Mouse (Mus musculus) spleen, postnatal 14 days (tissue): ENCODE measurements around the gene 2010300C02Rik.
"Not testable (repeated sequence)": the region's sequence is repeated elsewhere in the genome, so short reads cannot be mapped to it uniquely, and the experiment has no call there.

ENCODE experiments used
- DNase-seq, 2 experiments: peaks; one replicate each; pipeline ENCODE4 v3.0.0; 2021 to 2022; ENCODE audit warnings: low spot score in 2 of 2

The 2010300C02Rik gene

DNA sequence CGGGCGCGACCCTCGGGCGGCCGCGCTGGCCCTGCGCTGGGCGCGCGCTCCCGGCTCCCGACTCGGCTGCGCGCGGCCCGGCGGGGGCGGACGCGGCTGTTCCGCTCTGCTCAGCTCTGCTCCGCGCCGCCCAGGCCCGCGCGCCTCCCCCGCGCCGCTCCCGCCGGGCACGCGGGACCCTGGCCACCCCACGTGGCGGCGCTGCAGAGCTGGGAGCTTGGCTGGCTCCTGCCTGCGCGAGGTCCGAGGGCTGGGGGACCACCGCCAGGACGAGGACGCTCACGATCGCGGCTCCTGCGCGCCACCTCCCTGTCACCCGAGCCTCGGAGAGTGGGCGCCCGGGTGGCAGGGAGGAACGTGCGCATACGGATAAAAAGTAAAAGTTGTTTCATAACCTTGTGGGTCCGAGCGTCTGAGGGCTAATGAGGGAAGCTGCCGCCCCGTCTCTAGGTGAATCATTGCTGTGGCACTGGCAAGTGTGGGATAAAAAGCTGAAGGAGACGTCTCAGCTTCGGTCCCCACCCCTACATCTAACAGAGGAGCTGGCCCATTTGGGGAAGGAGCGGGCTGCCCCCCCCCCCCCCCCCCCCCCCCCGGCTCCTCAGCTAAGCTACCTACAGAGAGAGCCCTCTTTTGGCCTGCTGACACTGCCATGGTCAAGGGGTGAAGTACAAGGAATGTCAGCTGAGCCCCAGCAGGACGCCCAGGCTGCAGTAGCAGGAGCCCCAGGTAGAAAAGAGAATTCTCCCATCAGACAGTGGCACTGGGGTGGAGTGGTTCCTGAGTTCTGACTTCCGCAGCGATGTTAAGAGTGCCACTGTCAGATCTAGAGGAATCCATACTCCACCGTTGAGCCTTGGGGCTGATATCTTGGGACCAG is at the start of gene 2010300C02Rik:
TSS of gene 2010300C02Rik (minus strand) at position 325 of the 880 bp plus-strand sequence.
- DNase-seq = peak in 1 of 2 experiments; percentile 30

DNA sequence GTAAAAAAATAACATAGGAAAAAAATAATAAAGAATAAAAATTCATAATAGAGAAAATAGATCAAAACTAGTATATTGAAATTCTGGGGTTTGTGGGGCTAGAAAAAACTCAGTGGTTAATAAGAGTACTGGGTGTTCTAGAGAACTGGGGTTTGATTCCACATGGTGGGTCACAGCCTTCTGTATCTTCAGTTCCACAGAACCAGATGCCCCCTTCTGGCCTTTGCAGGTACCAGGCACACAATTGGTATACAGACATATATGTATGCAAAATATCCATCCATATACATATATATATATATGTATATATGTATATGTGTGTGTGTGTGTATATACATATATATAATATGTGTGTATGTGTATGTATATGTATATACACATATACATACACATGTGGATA is 39.5 kb upstream of the 2010300C02Rik start:
- DNase-seq = no peak

DNA sequence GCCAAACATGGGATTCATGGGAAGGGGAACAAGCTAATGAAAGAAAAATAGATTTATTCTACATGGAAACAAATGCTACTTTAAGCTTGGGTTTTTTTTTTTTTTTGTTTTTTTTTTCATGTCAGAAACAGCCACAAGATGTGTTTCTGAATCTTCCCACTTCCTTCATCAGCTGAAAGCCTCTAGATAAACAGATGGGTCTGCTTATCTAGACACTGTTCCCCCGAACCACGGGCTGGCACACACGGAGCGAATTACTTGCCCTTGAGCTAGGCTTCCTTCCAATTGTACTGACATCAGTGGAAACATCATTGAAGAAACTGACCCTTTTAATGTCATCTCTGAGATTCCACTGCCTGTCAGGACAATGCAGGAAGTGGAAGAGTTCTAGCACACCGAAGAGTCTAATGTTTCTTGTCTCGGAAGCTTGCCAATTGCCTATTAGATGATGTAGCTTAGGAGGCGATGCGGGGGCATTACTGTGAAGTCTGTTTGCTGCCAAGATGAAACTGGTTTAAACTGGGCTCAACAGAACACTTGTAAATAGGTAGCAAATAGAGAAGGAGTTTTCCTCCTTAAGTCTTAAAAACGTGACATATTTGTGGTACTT is 24.9 kb upstream of the 2010300C02Rik start:
- DNase-seq = no peak

DNA sequence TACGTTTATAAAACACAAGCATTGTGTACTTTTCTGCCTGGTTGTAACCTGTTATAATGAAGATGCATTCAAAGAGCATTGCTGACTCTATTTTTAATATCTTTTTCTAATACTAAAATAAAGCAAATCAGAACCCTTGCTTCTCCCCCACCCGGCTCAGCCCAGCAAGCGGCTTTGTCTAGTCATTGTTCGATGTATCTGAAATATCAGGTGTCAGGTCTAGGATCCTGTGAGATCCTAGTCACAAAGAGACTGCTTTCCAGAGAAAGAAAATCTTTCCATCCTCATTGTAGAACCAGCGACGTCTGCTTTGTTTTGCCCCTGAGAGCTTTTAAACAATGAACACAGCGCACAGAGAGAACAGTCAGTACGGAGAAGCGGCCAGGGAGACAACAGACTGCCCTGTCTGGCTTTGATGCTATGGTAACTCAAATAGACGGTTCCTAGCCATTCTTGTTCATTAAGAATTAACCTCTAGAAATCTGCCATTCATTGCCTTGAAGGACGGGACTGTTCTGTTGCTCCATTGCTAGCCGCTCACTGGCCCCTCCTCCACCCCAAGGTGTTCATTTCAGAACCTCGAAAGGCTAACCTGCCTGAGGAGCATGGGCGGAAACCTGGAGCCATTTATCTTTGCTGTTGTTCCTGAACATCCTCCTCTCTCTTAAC is 22.9 kb upstream of the 2010300C02Rik start:
- no peak for DNase-seq

DNA sequence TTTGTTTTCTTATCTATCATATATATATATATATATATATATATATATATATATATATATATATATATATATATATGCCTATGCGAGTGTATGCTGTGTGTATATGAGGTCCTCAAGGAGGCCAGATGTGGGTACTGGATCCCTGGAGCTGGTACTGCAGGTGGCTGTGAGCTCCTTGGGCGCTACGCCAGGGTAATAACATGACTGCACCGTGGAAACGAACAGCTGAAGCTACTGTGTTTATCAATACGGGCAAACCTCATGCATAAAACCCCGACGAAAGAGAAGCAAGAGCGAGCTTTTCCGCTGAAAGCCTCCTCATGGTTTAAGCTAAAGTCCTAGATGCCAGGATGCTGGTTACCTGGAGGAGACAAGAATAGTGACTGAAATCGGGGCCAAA is 22.2 kb upstream of the 2010300C02Rik start:
- DNase-seq = no peak

DNA sequence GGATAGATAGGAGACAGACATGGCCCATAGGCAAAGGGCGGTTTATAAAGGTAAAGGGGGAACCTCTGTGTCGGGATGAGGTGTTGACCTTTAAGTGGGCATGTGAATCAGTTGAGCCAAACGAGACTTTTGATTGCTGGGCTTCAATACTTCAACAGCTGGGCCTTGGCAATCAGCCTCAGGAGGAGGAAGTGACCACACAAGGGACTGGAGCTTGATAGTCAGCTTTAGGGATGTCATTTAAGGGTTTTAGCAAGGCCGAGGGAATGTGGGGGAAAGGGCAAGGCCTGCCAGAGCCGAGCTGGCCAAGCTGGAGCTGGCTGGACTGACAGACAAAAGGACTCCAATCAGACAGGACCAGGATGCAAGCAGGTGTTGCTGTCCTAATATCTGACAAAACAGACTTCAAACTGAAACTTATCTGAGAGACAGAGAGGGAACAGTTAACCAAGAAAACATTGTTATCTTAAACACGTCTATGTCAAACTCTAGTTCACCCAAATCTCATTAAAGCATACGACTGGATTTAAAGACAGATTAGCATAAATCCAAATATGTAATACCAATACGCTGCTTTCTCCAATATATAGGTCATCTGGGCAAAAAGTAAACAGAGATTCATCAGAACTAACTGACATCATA is 20.4 kb upstream of the 2010300C02Rik start:
- DNase-seq = no peak

DNA sequence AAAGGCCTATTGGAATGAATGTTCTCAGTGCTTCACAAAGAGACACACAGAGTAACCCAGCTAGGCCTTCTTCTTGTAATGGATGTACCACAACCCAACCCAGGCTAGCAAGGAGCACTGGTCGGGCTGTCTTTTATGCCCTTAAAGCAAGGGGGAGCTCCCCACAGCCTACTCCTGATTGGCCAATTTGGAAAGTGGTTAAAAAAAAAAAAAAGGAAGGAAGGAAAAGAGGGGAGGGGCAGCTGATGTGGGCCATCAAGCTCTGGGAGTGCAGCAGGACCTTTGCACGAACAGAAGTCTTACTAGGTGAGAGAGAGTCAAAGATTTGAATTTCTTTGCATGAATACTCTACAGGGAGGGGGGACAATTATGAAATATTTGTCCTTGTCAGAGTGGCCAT is 19.0 kb upstream of the 2010300C02Rik start:
- DNase-seq = no peak

DNA sequence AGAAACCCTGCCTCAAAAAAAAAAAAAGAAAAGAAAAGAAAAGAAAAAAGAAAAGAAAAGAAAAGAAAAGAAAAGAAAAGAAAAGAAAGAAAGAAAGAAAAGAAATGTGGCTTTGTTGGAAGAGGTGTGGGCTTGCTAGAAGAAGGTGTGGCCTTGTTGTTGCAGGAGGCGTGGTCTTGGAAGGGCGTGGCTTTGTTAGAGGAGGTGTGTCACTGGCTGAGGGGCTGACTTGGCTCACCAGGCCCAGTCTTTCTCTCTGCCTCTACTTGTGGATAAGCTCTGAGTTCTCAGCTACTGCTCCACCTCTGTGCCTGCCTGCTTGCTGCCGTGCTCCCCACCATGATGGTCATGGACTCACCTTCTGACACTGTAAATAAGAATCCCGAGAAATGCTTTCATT is 17.2 kb upstream of the 2010300C02Rik start:
- DNase-seq = no peak

DNA sequence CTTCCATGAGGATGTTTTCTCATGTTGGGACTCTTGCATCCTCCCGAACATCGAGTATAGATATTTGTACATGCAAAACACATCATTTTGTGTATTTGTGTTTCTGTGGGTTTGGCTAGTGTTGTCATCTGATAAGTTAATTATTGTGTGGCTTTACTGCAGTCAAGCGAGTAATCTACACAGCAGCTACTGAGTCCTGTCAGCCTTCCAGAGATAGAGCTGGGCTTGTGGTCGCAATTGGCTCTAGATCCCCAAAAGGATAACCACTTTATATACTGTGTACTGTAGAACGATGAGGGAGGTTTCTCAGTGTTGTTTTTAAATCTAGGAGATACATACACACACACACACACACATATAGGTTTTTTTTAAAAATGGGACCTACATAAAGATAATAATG is 16.0 kb upstream of the 2010300C02Rik start:
- no peak for DNase-seq

DNA sequence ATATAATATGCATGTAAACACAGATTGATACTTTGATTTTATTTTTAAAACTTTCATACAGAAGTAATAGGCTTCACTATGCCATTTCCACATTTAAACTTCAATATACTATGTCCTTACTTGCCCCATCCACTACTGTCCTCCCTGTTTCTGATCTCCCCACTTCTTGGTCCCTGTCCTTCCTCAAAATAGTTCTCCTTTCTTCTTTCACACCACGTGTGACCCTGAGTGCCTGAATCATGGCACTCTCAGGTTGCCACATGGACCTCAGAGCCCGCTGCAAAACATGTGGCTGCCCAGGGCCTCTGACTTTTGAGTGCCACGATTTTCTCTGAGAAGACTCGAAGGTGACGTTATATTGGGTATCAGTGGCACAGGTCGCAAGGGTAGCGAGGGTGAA is 15.0 kb upstream of the 2010300C02Rik start:
- no peak for DNase-seq

DNA sequence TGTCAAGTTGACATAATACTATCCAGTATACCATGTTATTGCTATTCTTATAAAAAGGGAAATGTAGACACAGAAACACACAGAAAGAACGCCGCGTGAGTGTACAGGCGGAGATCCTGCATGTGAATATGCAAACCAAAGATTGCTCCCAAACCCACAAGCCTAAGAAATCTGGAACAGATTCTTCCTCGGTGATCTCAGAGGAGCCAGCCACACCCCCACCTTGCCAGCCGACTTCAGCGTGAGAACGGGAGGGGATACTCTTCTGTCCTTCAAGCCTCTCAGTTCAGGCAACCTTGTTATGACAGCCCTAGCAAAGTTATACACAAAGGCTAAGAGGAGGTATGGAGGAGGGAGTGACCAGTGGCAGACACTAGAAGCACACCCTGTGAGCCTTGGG is 9.5 kb upstream of the 2010300C02Rik start:
- DNase-seq = no peak

DNA sequence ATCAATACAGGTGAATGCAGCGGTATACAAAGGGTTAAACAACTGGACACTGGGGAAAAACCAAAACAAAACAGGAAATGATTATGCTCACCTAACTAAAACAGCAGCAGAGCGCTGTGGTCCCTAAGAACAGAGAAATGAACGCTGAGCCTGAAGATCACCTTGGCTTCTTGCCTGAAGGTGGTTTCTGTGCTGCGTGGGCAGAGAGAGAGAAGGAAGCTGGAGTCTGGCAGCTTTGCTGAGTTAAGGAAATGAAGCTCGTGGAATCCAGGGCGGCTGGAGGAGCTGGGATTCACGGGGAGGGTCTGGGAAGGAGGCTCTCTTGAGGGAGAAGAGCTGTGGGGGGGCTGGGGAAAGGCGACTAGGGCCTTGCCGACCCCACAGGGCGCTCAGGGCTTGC is 8.2 kb upstream of the 2010300C02Rik start:
- no peak for DNase-seq

DNA sequence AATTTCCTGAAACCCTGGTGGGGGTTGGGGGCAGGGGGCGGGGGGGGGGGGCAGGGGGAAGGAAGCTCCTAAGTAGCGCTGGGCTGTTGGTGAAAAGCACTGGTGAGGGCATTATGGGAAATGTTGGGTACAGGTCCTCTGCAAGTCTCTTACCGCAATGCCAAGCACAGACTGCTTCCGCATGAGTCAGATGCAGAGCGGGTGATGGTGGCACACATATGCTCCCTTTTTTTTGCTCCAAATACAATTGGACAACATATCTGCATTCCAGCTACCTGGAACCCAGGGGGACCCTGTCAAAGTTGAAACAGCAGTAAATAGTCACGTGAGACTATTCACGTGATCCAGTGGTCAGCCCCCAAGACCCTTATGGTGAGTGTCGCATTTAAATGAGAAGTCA is 7.3 kb upstream of the 2010300C02Rik start:
- DNase-seq = no peak

DNA sequence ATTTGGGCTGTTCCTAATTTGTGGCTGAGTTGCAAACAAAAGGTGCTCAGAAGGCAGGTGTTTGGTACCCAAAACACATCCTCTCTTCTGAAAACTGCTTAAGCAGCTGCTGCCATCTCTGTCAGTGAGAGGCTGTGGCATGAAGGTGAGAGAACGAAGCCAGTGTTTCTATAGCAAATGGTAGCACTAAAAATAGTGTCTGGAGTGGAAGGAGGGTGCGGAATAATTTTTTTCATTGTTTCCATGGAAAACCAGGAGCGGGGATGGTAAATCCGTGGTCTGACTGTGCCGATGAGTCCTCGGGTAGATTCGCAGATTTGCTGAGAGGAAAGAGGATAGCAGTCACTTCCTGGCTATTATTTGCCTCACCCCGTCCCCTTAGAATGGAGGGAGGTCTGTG is 6.5 kb upstream of the 2010300C02Rik start:
- DNase-seq = no peak

DNA sequence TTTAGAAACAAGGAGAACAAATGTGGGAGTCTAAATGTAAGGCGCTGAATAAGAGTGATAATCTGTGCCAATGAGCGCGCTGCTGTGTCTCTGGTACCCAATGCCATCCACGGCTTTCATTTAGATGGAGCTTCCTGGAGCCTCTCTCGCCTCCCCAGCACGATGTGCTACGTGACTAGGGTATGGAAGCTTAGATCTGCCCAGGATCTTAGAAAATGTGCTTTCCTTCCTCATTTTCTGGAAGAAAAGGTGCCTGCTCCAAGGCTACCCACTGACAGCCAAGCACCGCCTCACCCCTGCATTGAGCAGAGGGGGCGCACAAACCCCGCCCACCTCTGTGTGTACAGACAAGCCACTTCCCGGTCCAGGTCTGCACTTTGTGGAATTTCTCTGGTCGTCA is 6.0 kb upstream of the 2010300C02Rik start:
- no peak for DNase-seq

DNA sequence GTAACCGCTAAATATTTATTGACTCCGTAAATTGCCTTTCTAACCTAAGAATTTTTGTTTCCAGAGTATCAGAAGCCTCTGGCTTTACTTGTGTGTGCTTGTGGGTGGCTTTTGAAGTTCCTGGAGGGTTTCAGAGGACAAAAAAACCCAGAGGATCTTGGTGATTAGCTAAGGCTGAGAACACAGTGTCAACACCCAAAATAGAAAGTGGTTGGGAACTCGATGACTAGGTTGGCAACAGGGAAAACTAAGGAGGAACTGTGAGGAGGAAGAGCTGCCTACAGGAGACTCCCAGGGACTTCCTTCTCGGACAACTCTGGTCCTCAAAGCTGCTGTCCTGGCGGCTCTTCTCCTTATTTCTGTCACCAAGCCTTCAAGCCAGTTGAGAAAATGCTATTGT is 1.2 kb upstream of the 2010300C02Rik start:
- DNase-seq = no peak

DNA sequence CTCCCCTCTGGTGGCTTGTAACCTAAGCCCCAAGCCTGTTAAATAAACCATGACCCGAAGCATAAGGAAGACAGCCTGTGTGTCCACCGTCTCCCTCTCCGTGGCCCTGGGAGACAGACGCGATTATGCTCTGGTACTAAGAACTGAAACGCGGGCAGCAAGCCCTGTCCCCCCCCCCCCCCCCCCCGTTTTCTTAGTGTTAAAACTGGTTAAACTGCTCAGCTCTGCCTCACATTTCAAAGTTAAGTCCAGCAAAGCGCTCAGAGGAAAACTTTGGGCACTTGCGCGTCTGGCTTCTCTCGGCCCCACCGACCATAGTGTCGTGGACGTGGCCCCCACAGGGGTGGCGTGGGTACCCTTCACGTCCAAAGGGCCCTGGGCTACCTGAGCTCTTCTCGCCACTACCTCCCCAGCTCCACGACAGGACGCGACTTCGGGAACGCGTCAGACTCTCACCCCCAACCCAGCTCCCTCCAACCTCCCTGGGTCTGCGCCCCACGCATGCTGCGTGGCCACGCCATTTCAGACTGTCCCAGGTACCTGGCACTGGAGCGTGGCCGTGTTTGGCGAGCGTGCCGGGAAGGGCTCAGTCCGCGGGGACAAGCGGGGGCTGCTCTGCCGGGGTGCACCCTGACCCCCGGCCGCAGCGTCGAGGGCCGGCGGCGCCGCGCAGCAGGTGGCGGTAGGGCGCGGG is 708 bp downstream of the 2010300C02Rik start:
- no peak for DNase-seq

DNA sequence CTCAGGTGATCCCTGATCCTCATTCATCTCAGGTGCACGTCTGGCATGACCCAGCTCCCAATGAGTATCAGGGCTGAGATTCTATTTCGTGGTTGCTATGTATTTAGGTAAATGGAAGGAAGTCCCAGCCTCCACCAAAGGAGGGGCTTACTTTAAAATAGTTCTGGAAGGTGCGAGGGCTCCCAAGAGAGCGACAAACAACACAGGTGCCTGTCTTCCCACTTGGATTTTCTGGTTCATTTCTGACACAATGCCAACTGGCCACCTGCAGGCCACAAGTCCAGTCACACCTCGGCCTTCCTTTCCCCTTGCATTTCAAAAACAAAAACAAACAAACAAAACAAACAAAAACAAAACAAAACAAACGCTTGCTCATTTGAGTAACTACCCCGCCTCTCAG is 1.4 kb downstream of the 2010300C02Rik start:
- no peak for DNase-seq

DNA sequence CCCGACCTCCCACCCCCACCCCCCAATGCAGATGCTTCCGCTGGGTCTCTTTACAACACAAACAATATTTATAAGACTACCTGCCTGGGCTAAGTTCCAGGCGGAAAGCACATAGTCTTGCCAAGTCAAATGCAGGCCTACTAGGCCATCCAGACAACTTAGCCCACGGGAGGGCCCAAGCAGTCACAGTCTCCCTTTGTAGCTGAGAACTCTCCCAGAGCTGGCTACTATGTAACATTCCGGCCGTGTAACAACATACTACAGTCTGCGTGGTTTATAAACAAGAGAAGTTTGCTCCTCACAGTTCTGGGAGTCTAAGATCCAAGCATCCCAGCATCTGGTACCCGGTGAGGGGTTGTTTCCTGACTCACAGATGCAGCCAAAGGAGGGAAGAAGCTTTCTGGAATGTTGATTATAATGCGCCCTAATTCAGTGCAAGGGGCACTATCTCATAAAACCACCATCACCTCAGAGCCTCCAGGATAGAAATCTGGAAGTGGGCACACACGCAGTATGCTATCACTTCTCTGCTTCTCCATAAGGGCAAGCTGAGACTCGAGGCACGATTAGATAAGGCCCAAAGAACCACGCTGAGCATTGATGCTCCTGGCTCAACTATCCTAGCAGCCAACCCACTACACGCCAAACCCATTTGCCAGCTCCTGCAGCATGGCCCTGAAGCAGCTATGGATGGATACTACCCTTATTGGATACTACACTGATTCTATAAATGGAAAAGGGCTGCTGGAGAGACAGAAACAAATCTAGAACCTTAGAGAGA is 2.3 kb downstream of the 2010300C02Rik start:
- DNase-seq = no peak

DNA sequence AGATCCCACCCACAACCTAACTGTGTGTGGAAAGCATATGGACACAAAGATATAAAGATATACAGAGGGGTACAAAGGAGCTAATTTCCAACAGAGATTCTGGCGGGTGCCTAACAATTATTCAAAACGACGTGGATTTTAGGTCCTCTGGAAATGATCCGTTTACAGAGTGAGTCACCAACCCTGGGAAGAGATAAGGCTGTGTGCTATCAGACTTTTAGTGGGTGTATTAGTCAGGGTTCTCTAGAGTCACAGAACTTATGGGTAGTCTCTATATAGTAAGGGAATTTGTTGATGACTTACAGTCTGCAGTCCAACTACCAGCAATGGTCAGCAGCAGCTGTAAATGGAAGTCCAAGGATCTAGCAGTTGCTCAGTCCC is 7.5 kb downstream of the 2010300C02Rik start:
- DNase-seq = not testable (repeated sequence)
